Mouse (Mus musculus) olfactory bulb, adult 2 months (tissue): ENCODE data around the gene Bhlha15. TPM values are rescaled to one million over a fixed set of nuclear protein-coding genes. Genes with fewer than 3 reads are reported as not detected.

Experiments
- H3K27ac ChIP-seq: fragments of 200-500 bp; 2 replicates; pipeline ENCODE4 v1.5.1; 2012; ENCODE audit warnings: low read depth, low read length; ENCODE audit not compliant: insufficient read depth
- H3K4me1 ChIP-seq: fragments of 200-500 bp; 2 replicates; pipeline ENCODE4 v1.6.1; 2012; ENCODE audit warnings: low read length; ENCODE audit not compliant: control insufficient read depth, insufficient read depth
- H3K4me3 ChIP-seq: fragments of 200-500 bp; 2 replicates; pipeline ENCODE4 v1.5.1; 2012; ENCODE audit warnings: mild to moderate bottlenecking, low read depth, low read length, moderate library complexity; ENCODE audit not compliant: insufficient read depth
- CTCF ChIP-seq: fragments of 200-500 bp; IDR thresholded peaks from 2 replicates; pipeline ENCODE4 v1.5.1; 2012; ENCODE audit warnings: low read depth, mild to moderate bottlenecking, low read length, moderate library complexity; ENCODE audit not compliant: insufficient read depth
- POLR2A ChIP-seq: fragments of 200-500 bp; IDR thresholded peaks from 2 replicates; pipeline ENCODE4 v1.6.1; 2012; ENCODE audit warnings: mild to moderate bottlenecking, low read depth, low read length, moderate library complexity; ENCODE audit not compliant: insufficient read depth
- WGBS: fragments of 180-500 bp; shearing (Covaris S2); methylation state at CpG from one replicate; pipeline ENCODE4 v1.1.7; 2018; 5-methylcytosine and 5-hydroxymethylcytosine counted together
- polyA plus RNA-seq: library from polyadenylated mRNA; stranded (reverse); fragments of >200 nt; gene quantifications from 2 replicates; pipeline ENCODE4 v1.2.4, GENCODE M21; 2012; ENCODE audit warnings: low replicate concordance; ENCODE audit not compliant: missing spikeins, insufficient read depth, insufficient read length

The Bhlha15 gene
- polyA plus RNA-seq, 1 experiment: not detected

- 81% methylated on average over 7 of the region's 7 CpGs for WGBS
- TF ChIP-seq POLR2A: no peak
- no peak for TF ChIP-seq CTCF
These were observed 6.3 kb upstream of the Bhlha15 start for GRCm38 (mm10) chr5:144183647-144184335.

GRCm38 (mm10) chr5:144184350-144185045 is 5.6 kb upstream of the Bhlha15 start:
- TF ChIP-seq POLR2A (no peak), CTCF (no peak)
- H3K27ac ChIP-seq: no peak overlapping the region
- WGBS: 89% methylated on average over 21 of the region's 21 CpGs
- peaks cover 3% of the 10 kb centered on the region for H3K4me1 ChIP-seq
- H3K4me3 ChIP-seq: no peak overlapping the region

More at GRCm38 (mm10) chr5:144183647-144184335, 6.3 kb upstream of the Bhlha15 start:
- Histone ChIP-seq H3K4me3 (no peak overlapping the region), H3K4me1 (peaks cover 3% of the 10 kb centered on the region), H3K27ac (no peak overlapping the region)

DNA sequence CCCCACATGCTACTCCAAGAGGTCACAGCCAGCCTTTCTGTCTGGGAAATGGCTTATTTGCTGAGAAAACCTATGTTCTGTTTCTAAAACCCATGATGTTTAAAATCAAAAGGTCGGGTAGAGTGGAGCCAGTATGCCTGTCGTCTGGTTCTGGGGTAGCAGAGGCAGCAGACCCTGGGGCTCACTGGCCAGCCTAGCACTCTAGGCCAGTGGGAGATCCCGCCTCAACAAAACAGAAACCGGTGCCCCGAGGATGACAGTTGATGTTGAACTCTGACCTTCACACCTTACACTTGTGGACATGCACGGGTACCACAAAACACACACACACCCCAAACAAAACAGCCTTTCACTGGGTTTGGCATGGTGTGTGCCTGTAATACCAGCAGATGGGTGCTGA is 1.7 kb upstream of the Bhlha15 start:
- peaks cover 8% of the 10 kb centered on the region for H3K4me1 ChIP-seq
- no peak for TF ChIP-seq POLR2A
- TF ChIP-seq CTCF: no peak

DNA sequence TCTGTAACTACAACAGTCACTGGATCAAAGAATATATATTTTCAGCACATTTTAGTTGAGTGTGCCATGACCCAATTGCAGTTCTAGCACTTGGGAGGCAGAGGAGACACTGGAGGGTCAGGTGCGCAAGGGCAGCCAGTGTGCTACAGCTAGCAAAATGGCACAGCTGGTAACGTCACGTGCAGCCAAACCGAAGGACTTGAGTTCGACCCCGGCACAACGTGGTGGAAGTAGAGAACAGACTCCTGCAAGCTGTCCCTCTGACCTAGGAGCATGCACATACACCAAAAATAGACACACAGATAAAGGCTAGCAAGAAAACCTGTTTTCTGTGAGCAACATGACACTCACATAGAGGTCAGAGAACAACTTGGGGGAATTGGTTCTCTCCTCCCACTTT is 759 bp upstream of the Bhlha15 start:
- TF ChIP-seq POLR2A (no peak), CTCF (no peak)
- Histone ChIP-seq H3K27ac (no peak overlapping the region), H3K4me3 (no peak overlapping the region), H3K4me1 (peaks cover 8% of the 10 kb centered on the region)
- WGBS: 77% methylated on average over 7 of the region's 7 CpGs

More for the DNA sequence above, 1.7 kb upstream of the Bhlha15 start:
- Histone ChIP-seq H3K4me3 (no peak overlapping the region), H3K27ac (no peak overlapping the region)
- 90% methylated on average over 6 of the region's 6 CpGs for WGBS

DNA sequence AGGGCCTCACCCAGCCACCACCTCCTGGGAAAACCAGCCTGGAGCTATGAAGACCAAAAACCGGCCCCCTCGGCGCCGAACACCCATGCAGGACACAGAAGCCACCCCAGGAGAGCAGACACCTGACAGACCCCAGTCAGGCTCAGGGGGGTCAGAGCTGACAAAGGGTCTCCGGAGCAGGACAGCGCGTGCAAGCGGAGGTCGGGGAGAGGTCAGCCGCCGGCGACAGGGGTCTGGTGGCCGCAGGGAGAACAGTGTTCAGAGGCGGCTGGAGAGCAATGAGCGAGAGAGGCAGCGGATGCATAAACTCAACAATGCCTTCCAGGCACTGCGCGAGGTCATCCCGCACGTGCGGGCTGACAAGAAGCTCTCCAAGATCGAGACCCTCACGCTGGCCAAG is 940 bp downstream of the Bhlha15 start:
- Histone ChIP-seq H3K4me1 (peaks cover 13% of the 10 kb centered on the region), H3K27ac (no peak overlapping the region), H3K4me3 (no peak overlapping the region)
- TF ChIP-seq CTCF (no peak), POLR2A (no peak)
- 70% methylated on average over 23 of the region's 23 CpGs for WGBS

- TF ChIP-seq POLR2A: no peak
- no peak for TF ChIP-seq CTCF
- 75% methylated on average over 6 of the region's 6 CpGs for WGBS
- Histone ChIP-seq H3K4me1 (peaks cover 17% of the 10 kb centered on the region), H3K27ac (no peak overlapping the region), H3K4me3 (no peak overlapping the region)
These were observed 2.6 kb downstream of the Bhlha15 start for GRCm38 (mm10) chr5:144192673-144193072.

- Histone ChIP-seq H3K4me3 (no peak overlapping the region), H3K4me1 (peaks cover 17% of the 10 kb centered on the region), H3K27ac (no peak overlapping the region)
- TF ChIP-seq POLR2A: no peak
- no peak for TF ChIP-seq CTCF
- WGBS: 85% methylated on average over 7 of the region's 7 CpGs
These were observed 4.3 kb downstream of the Bhlha15 start for GRCm38 (mm10) chr5:144194416-144194815.

GRCm38 (mm10) chr5:144195567-144195966 is 5.5 kb downstream of the Bhlha15 start:
- no peak for TF ChIP-seq POLR2A
- TF ChIP-seq CTCF: no peak
- Histone ChIP-seq H3K27ac (no peak overlapping the region), H3K4me3 (no peak overlapping the region), H3K4me1 (peaks cover 13% of the 10 kb centered on the region; the same call in 1 of the 2 replicates)
- WGBS: 72% methylated on average over 8 of the region's 8 CpGs

GRCm38 (mm10) chr5:144200616-144201015 is 10.5 kb downstream of the Bhlha15 start:
- 43% methylated on average over 11 of the region's 11 CpGs for WGBS
- no peak for TF ChIP-seq CTCF
- TF ChIP-seq POLR2A: no peak
- Histone ChIP-seq H3K4me1 (peaks cover 12% of the 10 kb centered on the region; the same call in 1 of the 2 replicates), H3K27ac (no peak overlapping the region), H3K4me3 (no peak overlapping the region)
